Mouse (Mus musculus) urinary bladder, adult 2 months (tissue): ENCODE data around the gene Agmo. TPM values are rescaled to one million over a fixed set of nuclear protein-coding genes. Genes with fewer than 3 reads are reported as not detected.

ENCODE experiments used
- DNase-seq: peaks from one replicate; pipeline ENCODE4 v3.0.0; 2022; ENCODE audit warnings: low spot score
- polyA plus RNA-seq: library from polyadenylated mRNA; depleted of rRNA; stranded (reverse); fragments of >200 nt; gene quantifications from 2 replicates; pipeline ENCODE4 v1.2.3, GENCODE M21; 2012; rRNA removed

Agmo gene
- polyA plus RNA-seq, result 8.1 and 9.8 TPM in 2 replicates

DNA sequence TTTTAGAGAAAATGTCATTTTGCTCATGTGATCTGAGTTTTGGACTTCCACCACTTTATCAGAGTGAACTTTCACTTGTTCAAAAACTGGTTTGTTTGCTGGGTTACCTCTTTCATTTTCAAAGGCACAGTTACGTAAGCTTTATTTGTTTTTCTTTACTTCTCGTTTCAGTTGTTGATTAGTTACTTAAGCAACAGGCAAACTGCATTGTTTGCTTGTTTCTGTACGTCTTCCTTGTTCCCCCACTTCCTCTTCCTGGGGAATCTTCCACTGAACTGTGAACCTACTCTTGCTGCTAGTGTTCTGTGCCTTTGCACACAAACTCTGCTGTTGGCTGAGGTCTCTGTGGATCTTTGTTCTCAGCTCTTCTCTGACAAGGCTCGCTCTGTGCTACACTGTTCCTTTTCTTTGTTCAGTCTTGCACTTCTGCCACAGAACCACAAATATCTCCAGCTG is at the start of gene Agmo:
TSS of gene Agmo (plus strand) at position 76 of the 456 bp plus-strand sequence.
- DNase-seq, result no peak

DNA sequence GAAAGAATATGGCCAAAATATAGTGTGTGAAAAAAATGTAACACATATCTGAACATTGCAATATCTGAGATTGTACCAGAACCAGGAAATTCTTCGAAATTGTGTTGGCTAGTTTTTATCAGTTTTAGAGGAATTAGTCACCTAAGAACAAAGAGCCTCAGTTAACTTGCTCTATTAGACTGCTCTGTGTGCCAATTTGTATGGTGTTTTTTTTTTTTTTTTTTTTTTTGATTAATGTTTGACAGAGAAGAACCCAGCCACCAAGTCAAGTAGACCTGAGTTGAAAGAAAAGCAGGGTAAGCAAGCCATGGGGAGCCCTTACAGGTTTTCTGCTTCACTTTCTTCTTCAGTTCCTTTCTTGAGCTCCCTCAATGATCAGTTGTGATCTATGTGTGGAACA is 10.3 kb upstream of the Agmo start:
- DNase-seq, result no peak

DNA sequence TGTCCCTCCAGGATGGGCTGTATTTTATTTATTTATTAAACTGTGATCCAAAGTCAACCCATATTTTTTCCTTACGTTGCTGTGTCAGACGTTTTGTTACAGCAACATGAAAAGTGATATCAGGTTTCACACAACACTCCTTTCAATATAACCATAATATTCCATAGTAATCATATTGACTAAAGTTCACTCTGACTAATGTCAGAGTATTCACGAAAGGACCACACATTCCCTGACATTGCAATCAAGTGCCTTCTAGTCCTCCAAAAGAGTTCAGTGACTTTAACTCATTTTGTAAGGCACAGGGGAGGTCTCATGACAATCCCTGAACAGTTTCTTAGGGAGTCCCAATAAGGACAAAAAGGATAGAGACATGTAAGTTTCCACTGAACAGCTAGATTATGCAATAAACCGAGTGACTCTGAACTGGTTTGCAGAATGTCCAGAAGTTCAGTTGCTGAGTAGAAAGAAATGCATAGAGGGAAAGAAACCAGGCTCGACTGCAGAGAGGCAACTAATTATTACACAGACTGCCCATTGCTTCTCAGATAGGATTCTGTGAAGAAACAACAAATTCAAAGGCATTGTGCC is 371 bp upstream of the Agmo start:
- DNase-seq, result no peak

DNA sequence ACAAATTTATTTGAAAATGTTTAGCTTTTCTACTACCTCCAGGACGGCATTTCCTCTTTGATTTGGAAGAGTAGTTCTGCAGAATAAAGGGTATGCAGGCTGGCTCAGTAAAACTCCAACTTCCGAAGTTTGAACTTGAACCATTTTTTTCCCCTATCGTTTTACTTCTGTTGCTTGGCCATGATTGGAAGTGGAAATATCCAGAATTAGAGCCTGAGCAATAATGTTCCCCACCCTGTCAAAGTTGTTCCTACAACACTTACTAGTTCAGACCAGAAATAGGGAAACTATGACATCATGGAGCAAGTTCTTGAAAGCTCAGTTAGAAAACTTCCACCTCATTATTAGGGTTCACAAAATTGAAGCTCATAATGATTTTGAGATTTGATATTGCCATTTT is 1.0 kb downstream of the Agmo start:
- DNase-seq, result no peak

DNA sequence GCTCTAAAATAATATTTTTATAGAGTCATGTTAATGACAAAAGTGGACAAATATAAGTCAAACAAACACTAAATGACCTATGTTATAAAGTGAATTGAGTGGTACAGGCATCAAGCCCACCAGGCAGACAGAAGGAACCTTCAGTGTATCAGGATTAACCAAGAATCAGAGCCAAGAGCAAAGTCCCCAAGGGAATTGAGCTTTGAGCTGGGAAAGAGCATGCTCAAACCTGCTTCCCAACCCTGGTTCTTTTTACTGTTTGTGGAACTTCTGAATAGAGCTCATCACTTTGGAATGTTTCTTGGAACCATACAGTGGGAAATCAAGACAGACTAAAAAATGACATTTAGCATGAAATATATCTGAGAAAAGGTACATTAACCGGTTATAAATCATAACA is 3.4 kb downstream of the Agmo start:
- DNase-seq, result no peak

DNA sequence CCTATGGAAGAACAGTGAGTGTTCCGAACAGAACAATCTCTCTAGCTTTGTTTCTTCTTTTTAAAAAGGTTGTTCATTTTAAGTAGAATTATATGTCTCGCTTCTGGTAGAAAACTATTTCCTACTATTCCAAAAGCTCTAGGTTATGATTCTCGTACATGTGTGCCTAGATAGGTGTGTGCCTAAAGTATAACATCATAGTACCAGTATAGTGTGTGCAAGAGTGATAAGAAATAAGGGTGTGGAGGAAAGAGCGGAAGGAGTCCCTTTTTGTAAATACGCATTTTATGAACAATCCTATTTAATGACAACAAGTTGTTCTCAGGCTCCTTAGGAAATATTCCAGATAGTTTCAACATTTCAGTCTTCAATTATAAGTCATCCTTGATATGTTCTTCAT is 10.2 kb downstream of the Agmo start:
- DNase-seq, result no peak

DNA sequence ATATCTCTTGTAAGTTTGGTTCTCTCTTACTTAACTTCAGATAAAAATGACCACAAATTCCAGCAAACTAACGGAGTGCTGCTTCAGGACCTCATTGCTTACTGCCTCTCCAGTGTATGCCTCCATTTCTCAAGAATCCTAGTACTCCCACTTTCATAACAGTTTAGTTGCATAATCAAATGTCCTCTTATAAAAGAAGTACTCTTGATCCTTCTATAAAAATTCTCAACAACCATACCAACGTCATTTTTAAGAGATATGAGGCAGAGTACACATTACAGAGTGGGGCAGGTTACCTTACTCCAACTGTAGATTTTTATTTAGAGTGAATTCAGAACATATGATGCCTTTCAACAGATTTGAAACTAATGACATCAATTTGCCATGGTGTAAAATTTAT is 15.7 kb downstream of the Agmo start:
- DNase-seq, result no peak

DNA sequence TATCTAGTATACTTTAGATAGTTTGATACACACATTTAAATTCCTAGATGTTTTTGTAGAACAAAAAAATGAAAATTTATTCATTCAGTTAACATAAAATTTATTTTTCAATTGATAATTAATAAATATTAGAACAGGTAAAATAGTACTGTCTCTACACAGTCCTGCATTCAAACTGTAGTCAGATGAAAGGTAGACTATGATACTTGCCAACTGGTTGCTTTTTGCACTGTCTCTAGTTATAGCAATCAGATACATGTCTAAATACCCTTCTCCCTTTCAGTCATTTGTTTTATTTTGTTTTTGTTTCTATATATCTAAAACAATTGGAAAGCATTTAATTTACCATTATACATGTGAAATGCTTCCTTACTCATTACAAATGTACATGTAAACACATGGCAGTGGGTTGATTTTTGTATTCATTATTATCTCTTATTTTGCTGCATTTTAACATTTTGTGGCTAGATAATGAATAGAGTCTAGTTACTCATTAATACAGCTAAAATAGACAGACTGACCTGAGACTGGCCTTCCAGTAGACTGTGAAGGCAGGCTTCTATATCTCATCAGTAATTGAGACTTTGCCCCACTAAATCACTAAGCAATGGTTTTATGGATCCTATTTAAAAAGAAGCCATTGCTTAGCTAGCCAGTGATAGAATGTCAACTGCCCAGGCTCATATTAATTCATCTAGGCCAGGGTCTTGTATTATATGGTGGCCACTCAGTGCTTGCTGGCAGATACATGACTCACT is 18.5 kb downstream of the Agmo start:
- DNase-seq, result no peak

DNA sequence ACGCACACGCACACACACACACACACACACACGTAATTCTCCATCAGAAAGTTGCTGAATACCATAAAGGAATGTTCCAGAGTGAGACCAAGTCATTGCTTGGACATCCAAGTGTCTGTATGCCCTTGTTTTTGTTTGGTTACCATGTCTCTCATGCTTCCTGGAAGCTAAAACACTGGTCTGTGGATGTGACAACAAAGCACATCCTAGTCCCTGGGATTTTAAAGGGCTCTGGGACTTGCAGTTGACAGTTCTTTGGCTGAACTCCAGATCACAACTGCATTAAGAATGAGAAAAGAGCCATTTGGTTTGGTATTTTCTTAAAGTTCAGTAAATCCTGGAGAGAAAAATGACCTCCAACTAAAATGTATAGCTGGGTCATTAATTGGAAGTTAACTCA is 22.2 kb downstream of the Agmo start:
- no peak for DNase-seq

DNA sequence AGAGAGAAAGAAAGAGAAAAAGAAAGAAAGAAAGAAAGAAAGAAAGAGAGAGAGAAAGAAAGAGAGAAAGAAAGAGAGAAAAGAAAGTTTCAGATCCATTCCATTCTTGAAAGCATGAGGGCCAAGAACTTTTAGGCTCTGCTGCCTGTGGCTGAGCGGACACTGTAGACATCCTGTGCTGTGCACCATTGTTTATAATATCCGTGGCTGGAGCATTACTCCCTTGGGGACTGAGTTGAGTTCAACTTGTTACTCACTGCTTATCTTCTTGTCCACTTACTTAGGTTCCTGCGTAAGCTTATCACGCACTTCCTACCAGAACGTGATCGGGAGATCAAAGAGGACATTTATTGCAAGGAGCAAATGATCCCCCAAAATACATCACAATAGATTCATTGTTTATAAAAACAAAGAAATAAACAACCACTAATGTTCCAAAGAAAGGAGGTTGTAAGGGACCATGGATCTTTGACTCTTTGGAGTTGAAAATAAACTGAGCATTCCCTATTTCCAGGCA is 27.3 kb downstream of the Agmo start:
- DNase-seq, result no peak

DNA sequence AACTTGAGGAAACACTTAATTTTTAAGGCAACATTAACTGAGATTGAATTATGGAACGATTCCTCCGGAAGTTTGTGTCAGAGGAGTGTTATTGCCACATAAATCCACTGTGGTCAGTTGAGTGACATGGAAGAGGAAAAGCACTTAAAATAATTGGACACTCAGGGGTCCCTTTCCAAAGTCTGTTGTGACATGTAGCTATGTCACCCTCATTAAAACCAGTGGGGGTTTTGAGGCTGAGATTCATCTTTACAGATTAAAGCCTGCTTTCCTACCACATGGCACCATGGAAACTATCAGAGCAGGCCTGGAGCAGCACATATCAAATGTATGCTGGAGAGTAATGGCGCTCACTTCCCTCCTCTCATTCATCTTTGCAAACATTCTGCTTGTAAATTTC is 31.2 kb downstream of the Agmo start:
- DNase-seq, result no peak

DNA sequence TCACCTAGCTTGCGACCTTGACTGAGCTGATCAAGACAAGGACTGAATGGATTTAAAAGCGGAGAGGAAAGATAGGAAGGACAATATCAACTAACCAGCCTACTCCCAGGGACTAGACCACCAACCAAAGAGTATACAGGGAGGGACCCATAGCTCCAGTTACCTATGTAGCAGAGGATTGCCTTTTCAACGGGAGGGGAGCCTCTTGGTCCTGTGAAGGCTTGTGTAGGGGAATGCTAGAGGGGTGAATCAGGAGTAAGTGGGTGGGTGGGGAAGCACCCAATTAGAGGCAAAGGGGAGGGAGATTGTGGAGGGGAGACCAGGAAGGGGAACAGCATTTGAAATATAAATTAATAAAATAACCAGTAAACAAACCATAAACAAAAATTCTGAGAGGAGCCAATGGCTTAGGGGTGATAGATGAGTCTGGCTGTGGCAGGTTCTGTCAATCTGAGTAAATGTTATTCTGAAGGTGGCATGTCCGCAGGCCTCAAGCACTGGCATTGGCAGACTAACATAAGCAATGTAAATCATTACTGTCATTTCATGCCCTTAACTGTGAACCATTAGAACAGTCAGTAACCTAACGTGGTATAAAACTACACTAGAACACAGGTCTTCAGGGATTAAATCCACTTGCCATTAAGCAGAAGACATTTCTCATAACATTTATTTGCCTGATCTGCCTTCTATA is 32.7 kb downstream of the Agmo start:
- DNase-seq, result no peak

DNA sequence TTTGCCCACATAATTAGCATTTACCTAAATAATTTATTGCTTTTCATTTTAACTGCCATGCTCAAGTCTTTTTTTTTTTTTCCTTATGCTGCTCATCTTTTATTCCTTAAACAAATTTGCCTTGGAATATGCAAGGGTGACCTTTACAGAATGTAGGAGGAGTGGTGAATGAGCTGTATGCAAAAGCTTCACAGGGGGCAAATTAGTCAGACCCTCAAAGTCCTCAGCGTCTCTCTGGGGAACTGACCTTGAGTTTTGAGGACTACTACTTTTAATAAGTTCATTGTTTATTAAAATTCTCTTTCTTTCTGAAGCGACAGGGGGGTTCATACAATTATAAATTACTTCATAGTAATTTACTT is 33.2 kb downstream of the Agmo start:
- no peak for DNase-seq

DNA sequence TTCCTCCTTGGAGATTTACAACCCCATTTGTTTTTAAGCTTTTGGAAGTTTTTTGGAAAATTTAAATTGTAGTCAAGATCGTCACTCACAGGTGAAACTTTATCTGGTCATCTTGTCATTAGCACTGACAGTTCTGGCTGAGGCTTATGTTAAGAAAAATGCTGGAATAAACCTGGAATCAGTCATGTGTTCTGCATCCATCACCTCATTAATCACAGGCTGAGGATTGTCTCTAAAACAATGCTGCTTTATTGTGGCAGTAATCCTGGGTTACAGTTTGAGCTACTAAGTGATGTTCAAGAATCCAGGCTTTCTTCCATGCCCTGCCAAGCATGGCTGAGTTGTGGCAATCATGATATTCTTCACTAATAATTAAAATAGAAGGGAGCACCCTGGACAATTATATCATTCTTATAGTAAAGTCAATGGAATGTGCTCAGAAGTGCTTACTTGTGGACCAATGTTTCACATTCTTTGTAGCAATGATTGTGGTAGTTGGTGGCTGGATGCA is 65.6 kb downstream of the Agmo start:
- DNase-seq, result no peak

DNA sequence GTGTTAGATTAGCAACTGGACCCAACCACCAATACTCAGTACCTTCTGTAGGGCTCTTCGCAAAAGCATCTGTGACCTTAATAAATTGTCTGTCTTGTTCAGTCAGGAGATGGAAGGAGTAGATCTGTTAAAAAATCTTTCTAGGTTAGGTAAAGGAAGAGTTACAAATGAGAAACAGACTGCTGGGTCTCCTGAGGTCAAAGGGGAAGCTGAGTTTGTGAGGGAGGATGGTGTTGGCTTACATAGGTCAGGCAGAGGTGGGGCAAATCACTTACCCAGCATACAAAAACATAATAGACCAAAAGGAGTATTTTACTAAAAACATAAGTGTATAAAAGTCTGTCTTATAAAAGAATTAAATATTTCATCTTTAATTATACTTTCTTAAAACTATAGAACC is 69.3 kb downstream of the Agmo start:
- DNase-seq, result no peak

DNA sequence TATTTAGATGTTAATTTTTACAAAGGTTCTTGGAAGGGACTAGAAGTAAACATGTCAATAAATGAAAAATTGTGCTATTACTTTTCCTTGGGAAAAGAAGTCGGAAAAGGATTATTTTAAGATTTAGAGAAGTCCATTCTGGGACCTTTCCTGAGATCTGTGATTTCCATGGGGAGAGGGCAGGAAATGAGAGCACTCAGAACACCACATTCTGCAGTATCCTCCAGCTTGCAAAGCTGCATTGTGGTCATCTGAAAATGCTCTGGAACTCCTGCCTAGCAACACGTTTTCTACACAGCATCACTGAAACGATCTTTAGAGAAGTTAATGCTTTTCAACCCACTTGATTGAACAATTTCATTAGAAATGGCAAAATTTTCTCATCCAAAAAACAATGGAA is 81.4 kb downstream of the Agmo start:
- no peak for DNase-seq

DNA sequence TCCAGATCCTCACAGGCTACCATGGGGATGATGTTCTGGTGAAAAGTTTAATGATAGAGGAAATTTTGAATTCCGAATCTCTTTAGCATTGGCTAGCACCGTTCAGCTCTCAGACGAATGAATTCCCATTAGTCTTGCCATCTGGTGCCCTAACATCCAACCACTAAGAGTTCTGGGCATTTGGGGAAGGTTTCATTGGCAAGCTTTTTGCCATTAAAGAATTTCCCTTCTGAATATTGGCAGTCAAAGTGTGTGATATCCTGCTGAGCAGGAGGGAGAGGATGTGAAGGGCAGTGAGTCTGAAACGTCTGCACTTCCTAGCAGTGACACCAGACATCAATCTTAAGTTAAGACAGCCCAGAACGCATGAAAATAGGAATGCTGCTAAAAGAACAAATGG is 93.5 kb downstream of the Agmo start:
- no peak for DNase-seq

DNA sequence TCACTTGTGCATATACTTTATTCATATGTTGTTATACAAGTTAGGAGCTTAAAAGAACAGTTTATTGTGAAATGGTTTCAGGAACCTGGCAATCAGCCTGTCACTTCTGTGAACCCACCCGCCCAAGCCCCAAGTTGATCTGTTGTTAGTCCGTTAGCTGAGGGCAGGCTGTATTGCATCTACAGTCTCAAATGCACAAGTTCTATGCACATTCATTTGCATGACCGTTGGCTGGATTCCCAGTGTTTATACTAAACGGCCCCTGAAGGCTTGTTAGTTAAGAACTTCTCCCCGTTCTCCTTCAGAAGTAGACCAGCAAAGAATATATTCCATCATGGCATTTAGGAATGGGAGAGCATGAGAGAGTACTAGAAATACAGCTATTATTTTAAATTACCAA is 102.8 kb downstream of the Agmo start:
- DNase-seq, result no peak

DNA sequence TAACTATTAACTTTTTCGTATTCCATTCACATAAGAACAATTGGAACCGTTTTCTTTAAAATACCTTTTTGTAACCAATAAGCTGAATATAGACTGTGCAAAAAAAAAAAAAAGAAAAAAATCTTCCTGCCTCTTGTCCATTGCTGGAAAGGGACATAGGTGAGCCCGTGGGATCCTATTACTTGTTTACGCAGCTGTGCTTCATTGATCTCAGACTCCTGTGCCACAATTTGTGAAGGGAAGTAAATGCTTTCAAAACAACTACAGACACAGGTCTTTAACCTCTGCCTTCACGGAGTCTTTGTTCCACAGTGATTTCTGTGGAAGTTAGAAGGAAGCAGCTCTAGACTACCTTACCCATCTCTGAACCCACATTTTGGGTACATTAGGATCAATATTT is 104.3 kb downstream of the Agmo start:
- DNase-seq, result no peak

DNA sequence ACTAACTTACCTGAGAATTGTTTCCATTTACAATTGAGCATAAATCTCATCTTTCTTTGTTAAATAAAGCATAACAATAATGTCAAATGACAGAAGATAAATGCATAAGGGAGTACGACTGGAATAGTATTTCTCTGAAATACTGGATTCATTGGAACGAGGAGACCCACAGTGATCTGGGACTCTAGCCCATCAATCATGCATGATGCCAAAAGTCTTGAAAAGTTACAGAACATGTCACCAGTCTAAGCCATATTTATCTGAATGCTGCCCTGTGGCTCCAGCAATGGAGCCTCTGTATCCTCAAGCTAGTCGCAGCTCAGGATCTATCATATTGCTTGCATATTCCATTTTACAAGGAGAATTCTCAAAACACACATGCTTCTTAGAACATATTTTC is 150.9 kb downstream of the Agmo start:
- DNase-seq, result no peak

DNA sequence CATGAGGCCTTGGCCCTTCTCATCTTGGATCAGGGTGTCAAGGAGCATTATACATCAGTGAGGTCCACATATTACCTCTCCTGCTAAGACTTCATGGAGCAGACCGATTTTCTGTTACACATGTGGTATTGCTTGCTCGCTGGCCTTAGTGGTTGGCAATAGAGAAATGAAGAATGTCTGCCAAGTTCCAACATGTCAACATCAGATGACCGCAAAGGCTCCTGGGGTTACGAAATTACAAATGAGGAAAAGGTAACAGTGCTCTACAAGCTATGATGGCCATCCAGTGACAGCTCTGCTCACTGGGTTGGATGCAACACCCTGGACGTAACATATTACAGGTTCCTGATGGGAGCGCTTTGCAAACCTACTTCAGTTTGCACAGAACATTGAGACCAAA is 161.1 kb downstream of the Agmo start:
- no peak for DNase-seq

DNA sequence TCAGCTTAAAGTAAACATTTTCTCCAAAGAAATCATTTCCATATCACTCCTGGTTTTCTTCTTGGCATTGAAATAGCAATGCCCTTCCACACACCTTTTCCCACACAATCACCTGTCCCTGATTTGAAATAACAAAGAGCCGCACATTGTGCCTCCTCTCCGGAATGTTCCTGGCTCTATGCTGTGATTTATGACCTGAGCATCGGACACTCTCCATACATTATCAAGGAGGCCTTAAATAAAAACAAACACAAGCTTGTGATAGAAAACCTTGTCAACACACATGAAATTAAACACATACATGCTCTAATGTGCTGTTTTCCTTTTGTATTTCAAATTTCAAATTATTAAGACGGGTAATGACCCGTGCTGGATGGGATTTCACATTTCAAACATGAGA is 184.9 kb downstream of the Agmo start:
- DNase-seq, result no peak

DNA sequence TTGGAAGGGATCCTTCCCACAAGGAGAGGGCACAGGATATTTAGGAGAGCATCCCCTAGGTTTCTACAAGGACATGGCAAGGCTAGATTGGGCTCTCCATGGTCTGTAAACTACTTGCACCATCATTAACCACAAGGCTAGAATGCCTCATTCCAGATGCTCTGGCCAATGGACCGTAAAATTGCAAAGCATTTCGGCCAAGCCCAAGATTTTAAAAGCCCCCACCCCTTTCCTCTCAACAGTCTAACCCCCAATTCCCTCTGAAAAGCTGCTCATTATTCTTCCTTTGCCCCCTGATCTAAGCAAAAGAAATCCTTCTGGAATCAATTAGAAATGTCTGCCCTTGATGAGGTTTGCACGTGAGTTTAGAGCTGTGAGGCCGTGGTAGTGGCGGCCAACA is 185.3 kb downstream of the Agmo start:
- no peak for DNase-seq
